Mouse (Mus musculus) liver, embryonic 14.5 days (tissue): Measurements from ENCODE around the gene Cep128. TPM values are rescaled to one million over a fixed set of nuclear protein-coding genes. Genes with fewer than 3 reads are reported as not detected.

Experiments
- ATAC-seq: fragments of 200-750 bp; cut with Nextera tagmentation; 2 replicates; pipeline ENCODE4 v1.8.0; 2017; ENCODE audit warnings: moderate number of reproducible peaks, mild to moderate bottlenecking, moderate library complexity; ENCODE audit not compliant: insufficient read depth
- DNase-seq, 3 experiments: peaks; one replicate each; pipeline ENCODE4 v3.0.0-alpha.2; 2012 to 2013; ENCODE audit warnings: low read depth in 3 of 3, low spot score in 3 of 3
- H3K27ac ChIP-seq: fragments of 300-500 bp; sonication (generic); 2 replicates; pipeline ENCODE4 v1.5.1; 2014; ENCODE audit warnings: moderate library complexity, mild to moderate bottlenecking, control low read depth, inconsistent platforms
- H3K27me3 ChIP-seq: fragments of 300-500 bp; sonication (generic); 2 replicates; pipeline ENCODE4 v1.6.1; 2014; ENCODE audit warnings: mild to moderate bottlenecking, low read length, moderate library complexity; ENCODE audit not compliant: control insufficient read depth, insufficient read depth
- H3K36me3 ChIP-seq: fragments of 300-500 bp; sonication (generic); replicated peaks from 2 replicates; pipeline ENCODE4 v1.6.1; 2014; ENCODE audit warnings: low read depth; ENCODE audit not compliant: control insufficient read depth, insufficient read depth
- H3K4me1 ChIP-seq, 2 experiments: fragments of 200-500 bp in 1 of 2; fragments of 300-500 bp in 1 of 2; sonication (generic) in 1 of 2; replicated peaks; 2 replicates each; pipeline ENCODE4 v1.6.1; 2012 to 2014; ENCODE audit warnings: antibody characterized with exemption in 1 of 2, inconsistent platforms in 1 of 2, low read length in 1 of 2; ENCODE audit not compliant: control insufficient read depth in 2 of 2, insufficient read depth in 2 of 2
- H3K4me2 ChIP-seq: fragments of 300-500 bp; sonication (generic); 2 replicates; pipeline ENCODE4 v1.6.1; 2014; ENCODE audit warnings: low read depth, mild to moderate bottlenecking, control low read depth, moderate library complexity
- H3K4me3 ChIP-seq, 2 experiments: fragments of 200-500 bp in 1 of 2; fragments of 300-500 bp in 1 of 2; sonication (generic) in 1 of 2; 2 replicates each; pipeline ENCODE4 v1.5.1; 2012 to 2014; ENCODE audit warnings: low read depth in 2 of 2, low read length in 2 of 2, mild to moderate bottlenecking in 2 of 2, control low read depth in 1 of 2, inconsistent platforms in 1 of 2, moderate library complexity in 1 of 2; ENCODE audit not compliant: insufficient read depth in 1 of 2
- H3K9ac ChIP-seq: fragments of 300-500 bp; sonication (generic); replicated peaks from 2 replicates; pipeline ENCODE4 v1.6.1; 2014; ENCODE audit warnings: mild to moderate bottlenecking, control low read depth, moderate library complexity
- H3K9me3 ChIP-seq: fragments of 300-500 bp; sonication (generic); 2 replicates; pipeline ENCODE4 v1.6.1; 2016; ENCODE audit warnings: low read length, mixed read lengths; ENCODE audit not compliant: control insufficient read depth
- CTCF ChIP-seq: IDR thresholded peaks from 2 replicates; pipeline ENCODE4 v1.5.1; 2016; ENCODE audit warnings: antibody characterized with exemption, low read depth, control low read depth
- EP300 ChIP-seq: IDR thresholded peaks from 2 replicates; pipeline ENCODE4 v1.6.1; 2016; ENCODE audit warnings: antibody characterized with exemption, low read depth
- WGBS: fragments of 180-500 bp; shearing (Covaris S2); extraction: QIAGEN DNeasy Blood & Tissue Kit; methylation state at CpG from one replicate; pipeline ENCODE4 v1.1.7; 2014; ENCODE audit not compliant: insufficient replicate concordance; 5-methylcytosine and 5-hydroxymethylcytosine counted together
- microRNA-seq: library from miRNA; unstranded; fragments of <30 nt; microRNA quantifications from one replicate; pipeline ENCODE4, GENCODE M21; 2016
- polyA plus RNA-seq, 2 experiments: library from polyadenylated mRNA; depleted of rRNA in 1 of 2; stranded (reverse) in 1 of 2; unstranded in 1 of 2; fragments of >200 nt; fragmentation: Nextera tagmentation in 1 of 2; extraction: Ambion mirVana in 1 of 2; gene quantifications; 2 replicates each; pipeline versions ENCODE4 v1.2.1 to v1.2.3; 2012 to 2014

Cep128 gene
- polyA plus RNA-seq, 2 experiments, result 9.3 to 9.4 TPM

DNA sequence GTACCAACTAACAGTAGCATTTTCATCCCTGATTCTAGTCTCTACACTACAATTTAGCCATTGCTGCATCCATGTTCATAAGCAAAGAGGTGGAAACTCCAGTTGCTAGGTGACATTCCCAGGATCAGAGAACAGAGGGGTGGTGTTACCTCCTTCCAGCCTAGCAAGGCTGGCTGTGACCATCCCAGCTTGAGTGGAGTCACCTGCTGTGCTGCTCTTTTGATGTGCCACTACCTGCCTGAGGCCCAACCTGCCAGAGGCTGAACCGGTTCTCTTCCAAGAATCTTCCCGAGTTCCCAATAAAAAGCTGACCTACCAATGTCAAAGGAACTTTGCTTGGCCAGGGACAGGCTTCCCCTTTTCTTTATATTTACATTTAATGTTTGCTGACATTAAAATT lies 408.8 kb downstream of the Cep128 start:
- DNase-seq, result no peak
- H3K27me3 ChIP-seq, result no peaks in the 10 kb centered on the region
- H3K4me2 ChIP-seq, result no peak overlapping the region
- no peak overlapping the region for H3K4me3 ChIP-seq
- no peaks in the 10 kb centered on the region for H3K4me1 ChIP-seq
- no peak for ATAC-seq
- no peaks in the 10 kb centered on the region for H3K9me3 ChIP-seq
- TF ChIP-seq EP300 (no peak), CTCF (no peak)
- H3K36me3 ChIP-seq, result no peaks in the 10 kb centered on the region
- H3K9ac ChIP-seq, result no peak overlapping the region
- 26% methylated on average over 2 of the region's 2 CpGs for WGBS
- H3K27ac ChIP-seq, result no peak overlapping the region

- H3K36me3 ChIP-seq, result no peaks in the 10 kb centered on the region
- no peaks in the 10 kb centered on the region for H3K9me3 ChIP-seq
- no peak overlapping the region for H3K4me2 ChIP-seq
- H3K27me3 ChIP-seq, result no peaks in the 10 kb centered on the region
- no peak for DNase-seq
- whole genome bisulfite sequencing, result 72% methylated on average over 3 of the region's 3 CpGs
- H3K4me3 ChIP-seq, result no peak overlapping the region
- H3K9ac ChIP-seq, result no peak overlapping the region
- no peak for ATAC-seq
- TF ChIP-seq EP300 (no peak), CTCF (no peak)
- no peak overlapping the region for H3K27ac ChIP-seq
- no peaks in the 10 kb centered on the region for H3K4me1 ChIP-seq
These were observed 413.1 kb downstream of the Cep128 start for GRCm38 (mm10) chr12:90971156-90971555.

- Histone ChIP-seq H3K27ac (no peak overlapping the region), H3K27me3 (no peaks in the 10 kb centered on the region), H3K4me1 (no peaks in the 10 kb centered on the region), H3K4me2 (no peak overlapping the region), H3K9me3 (no peaks in the 10 kb centered on the region), H3K36me3 (no peaks in the 10 kb centered on the region), H3K4me3 (no peak overlapping the region), H3K9ac (no peak overlapping the region)
- ATAC-seq, result no peak
- WGBS, result 52% methylated on average over 5 of the region's 5 CpGs
- TF ChIP-seq EP300, result no peak
- no peak for DNase-seq
These were observed 422.7 kb downstream of the Cep128 start for GRCm38 (mm10) chr12:90961386-90962017.

- no peak for TF ChIP-seq CTCF
- no peak for TF ChIP-seq EP300
- no peak overlapping the region for H3K9ac ChIP-seq
- H3K4me1 ChIP-seq, result no peaks in the 10 kb centered on the region
- no peak overlapping the region for H3K27ac ChIP-seq
- WGBS, result 52% methylated on average over 7 of the region's 7 CpGs
- ATAC-seq, result no peak
- H3K9me3 ChIP-seq, result no peaks in the 10 kb centered on the region
- H3K27me3 ChIP-seq, result no peaks in the 10 kb centered on the region
- no peak overlapping the region for H3K4me2 ChIP-seq
- no peaks in the 10 kb centered on the region for H3K36me3 ChIP-seq
- H3K4me3 ChIP-seq, result no peak overlapping the region
- DNase-seq, result no peak
These were observed 429.3 kb downstream of the Cep128 start for GRCm38 (mm10) chr12:90954740-90955473.

Small RNA genes lying within 50 kb of the gene (microRNA-seq; reads per million reads assigned to microRNA genes)
- not detected for gene Gm44370

Other genes with a start within 250 kb of the Cep128 start
- not detected in 2 replicates for gene Tshr, start 154 bp upstream of the Cep128 start, polyA plus RNA-seq (2012; rRNA removed)
- gene Tshr, start 154 bp upstream of the Cep128 start, polyA plus RNA-seq (2014; fragmentation: Nextera tagmentation; extraction: Ambion mirVana), result not detected in 2 replicates
- 5.2 and 6.3 TPM in 2 replicates for gene Gtf2a1, start 206.1 kb upstream of the Cep128 start, polyA plus RNA-seq (2012; rRNA removed)
- gene Gtf2a1, start 206.1 kb upstream of the Cep128 start, polyA plus RNA-seq (2014; fragmentation: Nextera tagmentation; extraction: Ambion mirVana), result 13.8 and 14.0 TPM in 2 replicates